Mouse (Mus musculus) hindbrain, embryonic 15.5 days (tissue): ENCODE measurements around the gene Rabl3. TPM values are rescaled to one million over a fixed set of nuclear protein-coding genes. Genes with fewer than 3 reads are reported as not detected.
A peak's percentile ranks its signal among the peaks of the same experiment; 100 is the strongest.

ENCODE experiments used
- ATAC-seq: fragments of 200-750 bp; cut with Nextera tagmentation; 2 replicates; pipeline ENCODE4 v1.8.0; 2017; ENCODE audit warnings: low read depth, moderate number of reproducible peaks, moderate TSS enrichment; ENCODE audit not compliant: low FRiP score
- H3K27ac ChIP-seq: fragments of 300-500 bp; sonication (generic); replicated peaks from 2 replicates; pipeline ENCODE4 v1.5.1; 2015; ENCODE audit warnings: mild to moderate bottlenecking, inconsistent platforms
- H3K27me3 ChIP-seq: fragments of 300-500 bp; sonication (generic); 2 replicates; pipeline ENCODE4 v1.6.1; 2015; ENCODE audit warnings: control low read depth, inconsistent platforms
- H3K36me3 ChIP-seq: fragments of 300-500 bp; sonication (generic); 2 replicates; pipeline ENCODE4 v1.6.1; 2015; ENCODE audit warnings: control low read depth, inconsistent platforms
- H3K4me1 ChIP-seq: fragments of 300-500 bp; sonication (generic); replicated peaks from 2 replicates; pipeline ENCODE4 v1.6.1; 2015; ENCODE audit warnings: control low read depth, inconsistent platforms
- H3K4me2 ChIP-seq: fragments of 300-500 bp; sonication (generic); 2 replicates; pipeline ENCODE4 v1.6.1; 2015; ENCODE audit warnings: moderate library complexity, mild to moderate bottlenecking, inconsistent platforms
- H3K4me3 ChIP-seq: fragments of 300-500 bp; sonication (generic); 2 replicates; pipeline ENCODE4 v1.5.1; 2015; ENCODE audit warnings: mild to moderate bottlenecking, inconsistent platforms
- H3K9ac ChIP-seq: fragments of 300-500 bp; sonication (generic); 2 replicates; pipeline ENCODE4 v1.6.1; 2015; ENCODE audit warnings: inconsistent platforms
- H3K9me3 ChIP-seq: fragments of 300-500 bp; sonication (generic); 2 replicates; pipeline ENCODE4 v1.6.1; 2016; ENCODE audit warnings: control low read depth, inconsistent platforms
- WGBS: fragments of 180-500 bp; shearing (Covaris S2); methylation state at CpG from one replicate; pipeline ENCODE4 v1.1.7; 2015; 5-methylcytosine and 5-hydroxymethylcytosine counted together
- polyA plus RNA-seq: library from polyadenylated mRNA; unstranded; fragments of >200 nt; fragmentation: Nextera tagmentation; extraction: Ambion mirVana; gene quantifications from 2 replicates; pipeline ENCODE4 v1.2.1, GENCODE M21; 2015

Gene Rabl3
- 16.2 and 16.4 TPM in 2 replicates for polyA plus RNA-seq

GRCm38 (mm10) chr16:37539611-37540580, at the start of gene Rabl3, which contains the start of gene Gtf2e1:
Rabl3 (plus strand) TSS chr16:37539885.
Gtf2e1 (minus strand) TSS chr16:37539789.
- H3K9me3 ChIP-seq, result no peaks in the 10 kb centered on the region
- ATAC-seq, result peak; percentile 100
- H3K27me3 ChIP-seq, result no peaks in the 10 kb centered on the region
- H3K4me2 ChIP-seq, result peak within 1 kb of the TSS; percentile 74
- peak within 1 kb of the TSS; percentile 96 for H3K27ac ChIP-seq
- H3K4me1 ChIP-seq, result peaks cover 27% of the 10 kb centered on the region
- peaks cover 6% of the 10 kb centered on the region for H3K36me3 ChIP-seq
- WGBS, result 2% methylated on average over 41 of the region's 41 CpGs
- peak within 1 kb of the TSS; percentile 74 for H3K4me3 ChIP-seq
- peak within 1 kb of the TSS; percentile 89 for H3K9ac ChIP-seq

GRCm38 (mm10) chr16:37495017-37495416, 44.7 kb upstream of the Rabl3 start:
- Histone ChIP-seq H3K27ac (no peak overlapping the region), H3K4me2 (no peak overlapping the region), H3K9ac (no peak overlapping the region), H3K36me3 (no peaks in the 10 kb centered on the region), H3K4me1 (no peaks in the 10 kb centered on the region), H3K9me3 (no peaks in the 10 kb centered on the region), H3K4me3 (no peak overlapping the region), H3K27me3 (no peaks in the 10 kb centered on the region)
- WGBS, result 74% methylated on average over 6 of the region's 6 CpGs
- ATAC-seq, result no peak

- Histone ChIP-seq H3K4me2 (no peak overlapping the region), H3K36me3 (no peaks in the 10 kb centered on the region), H3K4me1 (no peaks in the 10 kb centered on the region), H3K27me3 (no peaks in the 10 kb centered on the region), H3K9me3 (no peaks in the 10 kb centered on the region), H3K4me3 (no peak overlapping the region), H3K9ac (no peak overlapping the region), H3K27ac (no peak overlapping the region)
- 65% methylated on average over 9 of the region's 9 CpGs for WGBS
- ATAC-seq, result no peak
Measured at GRCm38 (mm10) chr16:37498581-37498980, 41.1 kb upstream of the Rabl3 start.

- 38% methylated on average over 1 of the region's 1 CpGs for WGBS
- Histone ChIP-seq H3K9me3 (no peaks in the 10 kb centered on the region), H3K4me3 (no peak overlapping the region), H3K36me3 (no peaks in the 10 kb centered on the region), H3K27me3 (no peaks in the 10 kb centered on the region), H3K4me2 (no peak overlapping the region), H3K9ac (no peak overlapping the region), H3K4me1 (peaks cover 7% of the 10 kb centered on the region; the same call in 1 of the 2 replicates), H3K27ac (no peak overlapping the region)
- no peak for ATAC-seq
Measured at GRCm38 (mm10) chr16:37504517-37504916, 35.2 kb upstream of the Rabl3 start.

- peaks cover 7% of the 10 kb centered on the region; the same call in 1 of the 2 replicates for H3K4me1 ChIP-seq
- 79% methylated on average over 9 of the region's 9 CpGs for WGBS
- H3K4me2 ChIP-seq, result no peak overlapping the region
- no peak overlapping the region for H3K4me3 ChIP-seq
- peaks cover 13% of the 10 kb centered on the region; the same call in 1 of the 2 replicates for H3K36me3 ChIP-seq
- no peak overlapping the region for H3K9ac ChIP-seq
- no peak overlapping the region for H3K27ac ChIP-seq
- no peaks in the 10 kb centered on the region for H3K27me3 ChIP-seq
- ATAC-seq, result no peak
- no peaks in the 10 kb centered on the region for H3K9me3 ChIP-seq
Measured at GRCm38 (mm10) chr16:37506751-37507150, 32.9 kb upstream of the Rabl3 start.

GRCm38 (mm10) chr16:37511489-37511888, 28.2 kb upstream of the Rabl3 start:
- 88% methylated on average over 15 of the region's 15 CpGs for WGBS
- Histone ChIP-seq H3K27ac (no peak overlapping the region), H3K4me1 (peaks cover 7% of the 10 kb centered on the region; the same call in 1 of the 2 replicates), H3K4me2 (no peak overlapping the region), H3K9me3 (no peaks in the 10 kb centered on the region), H3K27me3 (no peaks in the 10 kb centered on the region), H3K36me3 (peaks cover 24% of the 10 kb centered on the region; the same call in 1 of the 2 replicates), H3K9ac (no peak overlapping the region), H3K4me3 (no peak overlapping the region)
- no peak for ATAC-seq

- Histone ChIP-seq H3K27me3 (no peaks in the 10 kb centered on the region), H3K4me3 (no peak overlapping the region), H3K27ac (no peak overlapping the region), H3K9me3 (no peaks in the 10 kb centered on the region), H3K4me1 (no peaks in the 10 kb centered on the region), H3K9ac (no peak overlapping the region), H3K36me3 (peaks cover 26% of the 10 kb centered on the region), H3K4me2 (no peak overlapping the region)
- whole genome bisulfite sequencing, result 82% methylated on average over 8 of the region's 8 CpGs
- ATAC-seq, result no peak
Measured at GRCm38 (mm10) chr16:37514644-37515043, 25.0 kb upstream of the Rabl3 start.

GRCm38 (mm10) chr16:37516376-37516993, 23.2 kb upstream of the Rabl3 start:
- Histone ChIP-seq H3K4me2 (no peak overlapping the region), H3K36me3 (peaks cover 28% of the 10 kb centered on the region), H3K9me3 (no peaks in the 10 kb centered on the region), H3K4me3 (no peak overlapping the region), H3K9ac (no peak overlapping the region), H3K27ac (no peak overlapping the region), H3K4me1 (no peaks in the 10 kb centered on the region), H3K27me3 (no peaks in the 10 kb centered on the region)
- ATAC-seq, result no peak
- WGBS, result 86% methylated on average over 6 of the region's 6 CpGs

GRCm38 (mm10) chr16:37517596-37518211, 22.0 kb upstream of the Rabl3 start:
- H3K4me1 ChIP-seq, result no peaks in the 10 kb centered on the region
- peaks cover 34% of the 10 kb centered on the region for H3K36me3 ChIP-seq
- H3K9ac ChIP-seq, result no peak overlapping the region
- no peak overlapping the region for H3K27ac ChIP-seq
- H3K4me2 ChIP-seq, result no peak overlapping the region
- H3K9me3 ChIP-seq, result no peaks in the 10 kb centered on the region
- ATAC-seq, result no peak
- no peak overlapping the region for H3K4me3 ChIP-seq
- WGBS, result 96% methylated on average over 4 of the region's 4 CpGs
- no peaks in the 10 kb centered on the region for H3K27me3 ChIP-seq

- no peaks in the 10 kb centered on the region for H3K9me3 ChIP-seq
- H3K27me3 ChIP-seq, result no peaks in the 10 kb centered on the region
- no peak overlapping the region for H3K4me3 ChIP-seq
- no peak overlapping the region for H3K9ac ChIP-seq
- H3K36me3 ChIP-seq, result peaks cover 39% of the 10 kb centered on the region
- no peak for ATAC-seq
- H3K4me1 ChIP-seq, result no peaks in the 10 kb centered on the region
- WGBS, result 90% methylated on average over 2 of the region's 2 CpGs
- H3K4me2 ChIP-seq, result no peak overlapping the region
- no peak overlapping the region for H3K27ac ChIP-seq
Measured at GRCm38 (mm10) chr16:37518662-37519061, 21.0 kb upstream of the Rabl3 start.

- H3K9ac ChIP-seq, result no peak overlapping the region
- peaks cover 41% of the 10 kb centered on the region for H3K36me3 ChIP-seq
- 98% methylated on average over 1 of the region's 1 CpGs for WGBS
- H3K4me3 ChIP-seq, result no peak overlapping the region
- H3K27me3 ChIP-seq, result no peaks in the 10 kb centered on the region
- no peak overlapping the region for H3K27ac ChIP-seq
- H3K9me3 ChIP-seq, result no peaks in the 10 kb centered on the region
- H3K4me1 ChIP-seq, result no peaks in the 10 kb centered on the region
- no peak for ATAC-seq
- no peak overlapping the region for H3K4me2 ChIP-seq
Measured at GRCm38 (mm10) chr16:37519721-37520120, 20.0 kb upstream of the Rabl3 start.
